Mouse (Mus musculus): ENCODE measurements at regions not wholly inside any gene's neighbourhood (a gene's known extent, or its start where the extent isn't known, plus 50 kb on each side); places are given as distances from the start of the nearest gene placed in this dataset.

DNA sequence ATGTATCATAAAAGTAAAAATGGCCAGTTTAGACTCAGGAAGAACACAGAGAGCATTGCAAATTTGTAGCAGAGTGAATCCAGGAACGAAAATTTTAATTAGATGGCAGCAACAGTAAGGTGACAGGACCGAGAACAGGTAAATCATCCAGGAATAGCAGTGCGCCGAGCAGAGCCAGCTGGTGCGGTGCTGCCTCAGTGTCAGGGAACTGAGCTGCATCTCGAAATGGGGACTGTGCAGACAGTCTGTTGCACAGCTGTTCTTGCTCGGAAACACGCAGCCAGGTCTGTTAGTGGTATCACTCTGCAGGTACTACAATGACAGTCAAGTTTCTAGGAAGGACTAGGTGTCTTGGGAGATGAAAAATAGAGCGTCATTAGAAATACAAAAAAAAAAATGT lies 490.8 kb downstream of the Prkd1 start:
- no peak for DNase-seq (ENCODE audit: low spot score)

GRCm38 (mm10) chr12:50187332-50187731 lies 461.6 kb downstream of the Prkd1 start:
- no peak for DNase-seq (ENCODE audit: low spot score)

DNA sequence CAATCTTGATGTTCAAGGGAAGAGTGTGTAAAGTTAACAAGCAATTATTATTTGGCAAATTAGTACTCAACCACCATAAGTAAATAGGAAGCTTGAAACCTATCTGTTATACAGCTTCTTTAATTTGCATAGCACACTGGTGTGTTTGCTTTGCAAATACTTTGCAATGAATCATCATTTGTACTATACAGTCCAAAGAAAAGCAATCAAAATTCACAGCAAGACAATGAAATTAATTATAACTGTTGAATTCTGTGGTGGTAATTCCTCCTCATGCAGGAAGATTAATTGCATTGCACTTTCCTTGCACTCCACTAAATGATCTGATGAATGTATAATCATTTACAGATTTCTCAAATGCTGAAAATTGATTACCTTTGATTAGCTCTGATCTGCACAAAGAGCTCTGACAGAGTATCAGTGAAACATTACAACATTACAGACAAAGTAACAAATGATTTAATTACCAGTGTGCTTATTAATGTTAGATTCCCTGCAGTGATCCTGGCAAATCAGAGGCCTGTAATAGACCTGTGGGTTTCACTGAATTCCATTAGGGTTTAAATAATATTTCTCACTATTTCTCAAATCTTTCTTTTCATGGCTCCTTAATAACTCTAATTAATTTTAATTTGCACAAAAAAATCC lies 457.9 kb downstream of the Prkd1 start:
- DNase-seq (ENCODE audit: low spot score), result no peak

DNA sequence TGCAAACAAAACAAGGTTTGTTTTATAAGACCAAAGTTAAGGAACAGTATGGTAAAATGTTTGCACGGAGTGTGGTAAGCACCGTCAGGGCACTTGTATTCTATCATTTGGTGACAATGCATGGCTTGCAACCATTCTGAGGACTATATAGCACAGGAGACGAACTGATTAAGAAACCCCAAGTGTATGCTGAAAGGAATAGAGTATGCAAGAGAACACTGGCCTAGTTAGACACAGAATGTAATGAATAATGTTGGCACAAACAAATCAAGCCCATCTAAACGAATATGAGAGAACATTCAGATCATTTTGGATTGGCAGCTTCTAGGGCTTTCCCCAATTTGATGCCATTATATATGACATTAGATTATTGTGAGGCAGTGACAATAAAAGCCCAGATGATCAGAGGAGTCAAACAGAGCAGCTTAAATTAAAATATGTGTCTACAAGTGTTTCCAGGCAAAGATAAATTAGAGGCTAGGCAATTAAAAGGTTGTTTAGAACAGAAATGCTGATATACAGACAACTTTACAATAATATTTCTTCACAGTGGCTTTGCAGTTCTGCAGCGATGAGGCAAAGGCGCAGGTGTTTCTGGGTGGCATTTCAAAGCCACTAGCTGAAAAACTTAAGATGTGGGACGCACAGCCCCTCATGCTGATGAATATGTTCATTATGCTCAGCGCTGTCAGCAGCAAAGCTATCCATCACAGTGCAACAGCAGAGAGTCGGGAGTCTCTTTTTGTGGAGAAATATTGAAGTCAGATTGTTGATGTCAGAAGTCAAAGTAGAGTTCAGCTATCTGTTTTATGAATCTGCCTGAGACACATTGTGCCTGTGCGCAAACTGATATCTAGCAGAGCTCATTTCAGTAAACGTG lies 456.9 kb downstream of the Prkd1 start:
- no peak for DNase-seq (ENCODE audit: low spot score)

- no peak for DNase-seq (ENCODE audit: low spot score)
Observed at GRCm38 (mm10) chr12:50193501-50193900, 455.4 kb downstream of the Prkd1 start.

DNA sequence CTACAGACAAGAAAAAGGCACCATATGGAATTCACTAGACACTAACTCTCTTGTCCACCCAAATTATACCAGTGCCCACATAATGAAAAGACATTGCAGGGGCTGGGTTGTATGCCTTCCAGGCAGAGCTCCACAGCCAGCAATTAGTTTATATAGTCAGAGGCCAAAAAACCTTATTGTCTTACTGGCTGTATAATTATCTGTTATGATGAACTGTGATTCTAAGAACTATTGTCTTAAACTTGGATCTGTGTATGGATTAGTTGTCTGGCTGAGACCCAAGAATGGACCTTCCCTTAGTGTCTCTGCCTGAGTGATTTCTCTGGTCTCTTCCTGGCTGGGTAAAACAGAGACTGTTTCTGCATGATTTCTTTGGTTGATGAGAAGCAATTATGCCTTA lies 454.2 kb downstream of the Prkd1 start:
- DNase-seq (ENCODE audit: low spot score), result no peak

- DNase-seq (ENCODE audit: low spot score), result no peak
Observed at GRCm38 (mm10) chr12:50196339-50196738, 452.6 kb downstream of the Prkd1 start.

GRCm38 (mm10) chr12:50241139-50241538 lies 407.8 kb downstream of the Prkd1 start:
- DNase-seq (ENCODE audit: low spot score), result no peak

GRCm38 (mm10) chr12:50258901-50259300 lies 390.0 kb downstream of the Prkd1 start:
- no peak for DNase-seq (ENCODE audit: low spot score)

DNA sequence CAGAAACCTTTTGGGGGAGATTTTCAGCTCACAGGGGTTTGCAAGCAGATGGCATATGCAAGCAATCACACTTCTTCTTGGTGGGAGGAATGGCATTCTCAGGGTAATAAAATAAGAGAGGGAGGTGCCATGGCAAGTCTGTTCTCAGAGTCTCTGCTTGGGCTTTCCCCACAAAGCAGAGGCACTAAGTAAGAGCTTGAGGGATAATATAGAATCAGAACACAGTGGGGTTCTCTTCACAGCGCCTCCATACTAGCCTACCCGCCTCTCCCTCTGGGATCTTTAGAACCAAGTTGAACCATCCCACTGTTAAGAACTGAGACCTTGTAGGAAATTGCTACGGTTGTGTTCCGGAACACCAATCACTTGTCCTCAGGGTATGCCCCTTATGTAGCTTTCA lies 387.8 kb downstream of the Prkd1 start:
- no peak for DNase-seq (ENCODE audit: low spot score)

- no peak for DNase-seq (ENCODE audit: low spot score)
Observed at GRCm38 (mm10) chr12:50273239-50273880, 375.5 kb downstream of the Prkd1 start.

- no peak for DNase-seq (ENCODE audit: low spot score)
Observed at GRCm38 (mm10) chr12:50281615-50282014, 367.3 kb downstream of the Prkd1 start.
